Mouse (Mus musculus) cerebral cortex, adult 2 months (tissue): ENCODE data around the gene Rbm14.

ENCODE experiments used
- WGBS: fragments of 180-500 bp; shearing (Covaris S2); methylation state at CpG from one replicate; pipeline ENCODE4 v1.1.7; 2018; 5-methylcytosine and 5-hydroxymethylcytosine counted together

The Rbm14 gene

GRCm38 (mm10) chr19:4813015-4813414 is 1.6 kb upstream of the Rbm14 start:
- WGBS = 83% methylated on average over 6 of the region's 6 CpGs

GRCm38 (mm10) chr19:4812334-4812949 is 1.0 kb upstream of the Rbm14 start:
- 77% methylated on average over 8 of the region's 8 CpGs for WGBS

- 1% methylated on average over 12 of the region's 12 CpGs for WGBS
Observed at GRCm38 (mm10) chr19:4811909-4812242, 442 bp upstream of the Rbm14 start.

GRCm38 (mm10) chr19:4810746-4811062 is 730 bp downstream of the Rbm14 start:
- 0% methylated on average over 17 of the region's 17 CpGs for WGBS

- under 1% methylated on average over 14 of the region's 14 CpGs for WGBS
Observed at GRCm38 (mm10) chr19:4810309-4810708, 1.1 kb downstream of the Rbm14 start.

- WGBS = 86% methylated on average over 10 of the region's 10 CpGs
Observed at GRCm38 (mm10) chr19:4803283-4803682, 8.2 kb downstream of the Rbm14 start.

- 86% methylated on average over 7 of the region's 7 CpGs for WGBS
Observed at GRCm38 (mm10) chr19:4802691-4803091, 8.7 kb downstream of the Rbm14 start.

GRCm38 (mm10) chr19:4799083-4799482 is 12.4 kb downstream of the Rbm14 start:
- WGBS = 80% methylated on average over 5 of the region's 5 CpGs

GRCm38 (mm10) chr19:4797846-4798245 is 13.6 kb downstream of the Rbm14 start:
- WGBS = 47% methylated on average over 2 of the region's 2 CpGs

- 71% methylated on average over 1 of the region's 1 CpGs for WGBS
Observed at GRCm38 (mm10) chr19:4795929-4796328, 15.5 kb downstream of the Rbm14 start.

GRCm38 (mm10) chr19:4793831-4794422 is 17.5 kb downstream of the Rbm14 start, which contains the start of gene Rbm4:
Gene Rbm4 (minus strand): TSS chr19:4793901.
- under 1% methylated on average over 31 of the region's 31 CpGs for WGBS

- WGBS = under 1% methylated on average over 16 of the region's 16 CpGs
Observed at GRCm38 (mm10) chr19:4793281-4793830, 18.1 kb downstream of the Rbm14 start.

GRCm38 (mm10) chr19:4786313-4786712 is 25.1 kb downstream of the Rbm14 start:
- WGBS = 86% methylated on average over 2 of the region's 2 CpGs

GRCm38 (mm10) chr19:4785206-4785605 is 26.2 kb downstream of the Rbm14 start:
- 60% methylated on average over 7 of the region's 7 CpGs for WGBS

- WGBS = 62% methylated on average over 2 of the region's 2 CpGs
Observed at GRCm38 (mm10) chr19:4782891-4783290, 28.5 kb downstream of the Rbm14 start.

- 56% methylated on average over 3 of the region's 3 CpGs for WGBS
Observed at GRCm38 (mm10) chr19:4772785-4773184, 38.6 kb downstream of the Rbm14 start.

- 86% methylated on average over 12 of the region's 12 CpGs for WGBS
Observed at GRCm38 (mm10) chr19:4767507-4768148, 43.8 kb downstream of the Rbm14 start.

- WGBS = 34% methylated on average over 1 of the region's 1 CpGs
Observed at GRCm38 (mm10) chr19:4762876-4763275, 48.6 kb downstream of the Rbm14 start.

- WGBS = 78% methylated on average over 8 of the region's 8 CpGs
Observed at GRCm38 (mm10) chr19:4760544-4760943, 50.9 kb downstream of the Rbm14 start.

GRCm38 (mm10) chr19:4756921-4757320 is 54.5 kb downstream of the Rbm14 start:
- 3% methylated on average over 9 of the region's 9 CpGs for WGBS

- WGBS = under 1% methylated on average over 65 of the region's 65 CpGs
Observed at GRCm38 (mm10) chr19:4756193-4756911, 55.1 kb downstream of the Rbm14 start, which contains the start of gene Rbm4b. Gene Rbm4b (plus strand): TSS chr19:4756497.

- 0% methylated on average over 10 of the region's 10 CpGs for WGBS
Observed at GRCm38 (mm10) chr19:4755565-4756192, 55.8 kb downstream of the Rbm14 start.
